Mouse (Mus musculus) urinary bladder, postnatal 25 days (tissue): ENCODE results near the gene Zfp697.
"Not testable (repeated sequence)": the region's sequence is repeated elsewhere in the genome, so short reads cannot be mapped to it uniquely, and the experiment has no call there.

ENCODE experiments used
- DNase-seq: peaks from one replicate; pipeline ENCODE4 v3.0.0; 2022; ENCODE audit warnings: low spot score

Zfp697 gene

DNA sequence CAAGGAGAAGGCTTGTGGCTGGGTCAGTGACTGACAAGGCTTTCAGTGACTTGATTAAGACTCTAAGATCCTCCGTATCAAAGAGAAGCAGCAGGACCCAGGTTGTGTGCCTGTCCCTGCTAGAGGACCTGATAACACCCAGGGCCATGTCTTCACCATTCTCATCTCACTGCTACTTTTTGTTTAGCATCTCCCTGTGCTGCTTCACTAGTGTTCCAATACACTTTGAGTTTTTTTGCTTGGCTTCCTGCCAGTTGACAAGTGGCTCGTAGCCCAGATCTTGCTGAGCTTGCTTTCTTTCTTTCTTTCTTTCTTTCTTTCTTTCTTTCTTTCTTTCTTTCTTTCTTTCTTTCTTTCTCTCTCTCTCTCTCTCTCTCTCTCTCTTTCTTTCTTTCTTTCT lies 140.5 kb downstream of the Zfp697 start:
- not testable (repeated sequence) for DNase-seq

DNA sequence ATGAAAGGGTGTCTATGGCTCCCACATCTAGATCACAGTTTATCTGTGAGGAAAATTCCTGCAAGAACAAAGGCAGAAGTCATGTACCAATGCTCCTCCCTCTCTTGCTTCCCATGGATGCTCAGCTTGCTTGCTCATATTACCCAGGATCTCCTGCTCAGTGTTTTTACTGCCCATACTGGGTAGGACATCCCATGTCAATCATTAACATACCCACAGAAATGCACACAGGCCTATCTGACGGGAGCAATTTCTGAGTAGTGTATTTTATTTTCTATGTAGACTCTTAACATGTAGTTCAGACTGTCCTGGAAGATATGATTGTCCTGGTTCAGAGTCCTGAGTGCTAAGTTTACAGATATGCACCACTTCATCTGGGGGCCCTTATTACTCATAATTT lies 142.3 kb downstream of the Zfp697 start:
- not testable (repeated sequence) for DNase-seq

DNA sequence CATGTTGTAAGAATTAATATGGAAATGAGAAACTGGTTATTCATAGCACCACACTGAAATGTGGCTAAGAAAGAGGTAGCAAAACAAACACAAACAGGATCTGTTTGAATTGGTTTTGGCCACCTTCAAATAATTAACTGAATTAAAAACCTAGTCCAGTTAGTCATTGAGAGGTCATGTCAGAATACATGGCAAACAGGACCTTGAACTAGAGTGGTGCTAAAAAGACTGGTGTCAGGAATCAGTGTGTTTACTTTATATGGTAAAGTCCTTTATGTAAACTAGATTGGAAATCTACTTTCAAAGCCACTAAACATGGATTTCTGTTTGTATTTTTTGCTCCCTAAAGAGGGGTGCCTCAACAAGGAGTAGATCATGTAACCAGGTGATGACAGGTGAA lies 142.7 kb downstream of the Zfp697 start:
- not testable (repeated sequence) for DNase-seq

DNA sequence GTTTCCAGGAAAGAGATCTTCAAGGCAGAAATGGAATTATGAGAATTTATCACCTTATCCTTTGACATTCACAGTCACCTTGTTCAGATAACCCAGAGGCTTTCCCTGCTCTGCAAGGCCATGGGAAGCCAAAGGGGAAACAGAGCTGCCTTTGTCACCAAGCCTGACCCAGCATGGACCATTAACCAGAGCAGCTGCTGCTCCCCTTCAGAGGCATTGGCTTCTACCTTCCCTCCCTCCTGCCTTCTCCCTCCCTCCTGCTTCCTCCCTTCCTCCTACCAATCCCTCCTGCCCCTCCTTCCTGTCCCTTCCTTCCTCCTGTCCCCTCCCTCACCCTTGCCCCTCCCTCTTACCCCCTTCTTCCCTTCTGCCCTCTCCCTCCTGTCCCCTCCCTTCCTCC lies 165.4 kb downstream of the Zfp697 start:
- DNase-seq: not testable (repeated sequence)

DNA sequence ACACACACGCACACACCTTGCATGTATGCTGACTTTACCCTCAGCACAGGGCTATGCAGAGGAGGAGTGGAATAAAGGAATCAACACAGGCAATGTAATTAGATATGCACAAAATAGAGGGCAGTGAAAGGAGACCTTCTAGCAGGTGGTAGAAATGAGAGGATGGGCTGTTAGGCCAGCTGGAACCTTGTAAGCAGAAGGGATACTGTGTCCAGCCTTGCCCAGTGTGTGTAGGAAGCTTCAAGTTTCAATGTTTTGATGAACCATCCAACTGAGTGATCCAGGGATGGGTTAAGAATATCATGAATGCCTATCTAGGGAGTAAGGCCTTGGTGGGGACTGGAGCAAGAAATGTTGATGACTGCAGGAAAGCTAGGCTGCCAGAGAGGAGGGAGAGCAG lies 166.2 kb downstream of the Zfp697 start:
- not testable (repeated sequence) for DNase-seq

DNA sequence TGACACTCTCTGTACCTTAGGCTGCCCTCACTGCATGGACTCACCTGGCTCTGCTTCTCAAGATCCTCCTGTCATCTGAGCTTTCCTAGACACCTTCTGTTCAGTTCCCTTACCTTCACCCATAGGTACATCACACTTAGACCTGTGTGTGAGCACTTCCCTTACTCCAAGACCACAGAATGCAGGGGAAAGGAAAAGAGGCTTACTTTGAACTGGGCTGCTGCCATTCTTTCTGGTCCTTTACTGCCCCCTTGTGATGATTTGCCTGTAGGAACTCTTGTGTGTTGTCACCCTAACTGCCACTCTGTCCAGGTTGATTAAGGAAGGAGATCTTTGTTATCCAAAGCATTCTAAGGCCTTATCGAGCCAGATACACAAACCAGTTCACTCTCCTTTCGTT lies 168.0 kb downstream of the Zfp697 start:
- DNase-seq: not testable (repeated sequence)

DNA sequence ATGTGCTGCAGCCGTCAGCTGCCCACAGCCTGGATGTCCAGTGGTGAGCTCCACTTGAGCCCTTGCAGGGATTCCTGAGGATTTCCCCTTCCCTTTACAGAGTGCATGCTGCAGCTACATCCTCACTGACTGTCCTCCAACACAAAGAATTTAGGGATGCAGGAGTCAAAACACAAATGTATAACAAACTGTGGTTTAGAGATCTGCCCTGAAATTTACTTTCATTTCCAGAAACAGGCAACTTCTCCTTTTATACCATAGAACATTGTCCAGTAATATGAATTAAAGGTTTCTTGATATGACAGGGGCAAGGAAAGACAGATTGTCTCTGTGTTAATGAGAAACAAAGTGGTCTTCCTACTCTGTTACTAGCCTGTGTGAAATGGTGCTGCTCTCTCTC lies 168.6 kb downstream of the Zfp697 start:
- DNase-seq: not testable (repeated sequence)

DNA sequence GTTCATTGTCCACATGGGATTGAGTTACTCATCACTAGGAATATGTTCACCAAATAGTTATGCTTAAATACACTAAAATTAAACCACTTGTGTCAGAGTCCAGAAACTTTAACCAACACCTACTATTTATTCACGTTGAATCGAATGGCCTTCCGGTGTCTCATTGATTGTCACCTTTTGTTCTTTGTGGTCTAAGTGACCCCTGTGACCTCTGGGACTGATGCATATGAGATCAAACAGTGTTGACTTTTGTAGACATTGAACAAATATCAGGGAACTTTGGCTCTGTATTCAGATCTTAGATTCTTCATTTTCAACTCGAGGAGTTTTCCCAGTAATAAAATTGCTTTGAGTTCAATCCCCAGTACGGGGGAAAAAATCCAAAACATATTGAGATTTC lies 178.4 kb downstream of the Zfp697 start:
- not testable (repeated sequence) for DNase-seq

DNA sequence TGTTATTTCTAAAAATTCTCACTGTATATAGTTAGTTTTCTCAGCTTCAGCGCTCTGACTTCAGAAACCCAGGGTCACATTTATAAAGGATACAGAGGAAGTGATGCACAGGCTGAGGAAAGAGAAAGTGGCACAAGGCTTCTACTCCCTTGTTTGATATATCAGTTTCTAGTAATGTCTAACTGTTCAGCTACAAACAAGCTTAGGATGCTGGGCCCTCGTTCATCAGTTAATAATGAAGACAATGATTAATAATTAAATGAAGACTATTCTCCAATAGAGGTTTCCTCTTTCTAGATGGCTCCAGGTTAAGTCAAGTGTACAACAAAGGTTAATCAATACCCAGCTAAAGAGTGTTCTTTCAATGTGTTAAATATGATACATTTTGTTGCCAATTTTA lies 181.6 kb downstream of the Zfp697 start:
- not testable (repeated sequence) for DNase-seq

DNA sequence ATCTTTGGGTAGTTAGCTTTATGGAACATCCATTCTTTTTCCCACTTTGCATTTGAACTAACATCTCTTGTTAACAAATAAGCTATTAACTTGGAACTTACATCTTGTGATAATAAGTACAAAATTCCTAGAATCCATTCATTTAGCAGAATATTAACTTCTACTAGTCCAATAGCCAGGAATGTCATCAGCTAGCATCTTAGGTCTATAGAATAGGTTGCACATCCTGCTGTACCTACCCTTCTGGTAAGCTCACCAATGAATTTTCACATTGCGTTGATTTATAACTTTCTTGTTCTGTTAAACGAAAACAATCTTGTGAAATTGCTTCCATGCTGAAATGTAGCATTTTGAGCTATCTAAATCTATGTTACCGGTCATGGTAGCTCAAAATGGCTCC lies 182.6 kb downstream of the Zfp697 start:
- DNase-seq: not testable (repeated sequence)

DNA sequence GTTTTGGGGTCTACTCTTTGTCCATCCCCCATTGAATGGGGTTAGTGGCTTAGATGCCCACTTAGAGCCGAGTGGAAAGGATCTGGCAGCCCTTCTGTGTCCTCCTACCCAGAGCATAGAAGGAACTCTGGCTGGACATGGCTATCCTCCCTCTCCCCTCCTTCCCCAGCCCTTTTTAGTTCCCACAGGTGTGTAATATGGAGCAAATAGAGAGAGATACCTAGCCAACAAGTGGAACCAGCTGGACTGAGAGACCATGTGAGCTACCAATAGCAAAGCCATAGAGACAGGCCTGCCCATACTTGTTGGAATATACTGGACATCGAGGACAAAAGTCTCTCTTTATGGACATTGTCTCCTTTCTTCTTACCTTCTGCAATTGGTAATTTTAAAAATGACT lies 185.5 kb downstream of the Zfp697 start:
- not testable (repeated sequence) for DNase-seq

DNA sequence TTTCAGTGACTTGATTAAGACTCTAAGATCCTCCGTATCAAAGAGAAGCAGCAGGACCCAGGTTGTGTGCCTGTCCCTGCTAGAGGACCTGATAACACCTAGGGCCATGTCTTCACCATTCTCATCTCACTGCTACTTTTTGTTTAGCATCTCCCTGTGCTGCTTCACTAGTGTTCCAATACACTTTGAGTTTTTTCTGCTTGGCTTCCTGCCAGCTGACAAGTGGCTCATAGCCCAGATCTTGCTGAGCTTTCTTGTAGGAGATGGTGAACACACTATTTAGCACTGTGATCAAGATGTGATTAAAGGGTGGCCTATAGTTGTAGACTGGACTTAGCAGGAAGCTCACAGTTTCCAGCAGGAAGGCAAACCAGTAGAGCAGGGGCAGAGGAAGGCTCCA lies 198.8 kb downstream of the Zfp697 start:
- not testable (repeated sequence) for DNase-seq

DNA sequence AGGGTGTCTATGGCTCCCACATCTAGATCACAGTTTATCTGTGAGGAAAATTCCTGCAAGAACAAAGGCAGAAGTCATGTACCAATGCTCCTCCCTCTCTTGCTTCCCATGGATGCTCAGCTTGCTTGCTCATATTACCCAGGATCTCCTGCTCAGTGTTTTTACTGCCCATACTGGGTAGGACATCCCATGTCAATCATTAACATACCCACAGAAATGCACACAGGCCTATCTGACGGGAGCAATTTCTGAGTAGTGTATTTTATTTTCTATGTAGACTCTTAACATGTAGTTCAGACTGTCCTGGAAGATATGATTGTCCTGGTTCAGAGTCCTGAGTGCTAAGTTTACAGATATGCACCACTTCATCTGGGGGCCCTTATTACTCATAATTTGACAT lies 199.9 kb downstream of the Zfp697 start:
- DNase-seq: not testable (repeated sequence)

DNA sequence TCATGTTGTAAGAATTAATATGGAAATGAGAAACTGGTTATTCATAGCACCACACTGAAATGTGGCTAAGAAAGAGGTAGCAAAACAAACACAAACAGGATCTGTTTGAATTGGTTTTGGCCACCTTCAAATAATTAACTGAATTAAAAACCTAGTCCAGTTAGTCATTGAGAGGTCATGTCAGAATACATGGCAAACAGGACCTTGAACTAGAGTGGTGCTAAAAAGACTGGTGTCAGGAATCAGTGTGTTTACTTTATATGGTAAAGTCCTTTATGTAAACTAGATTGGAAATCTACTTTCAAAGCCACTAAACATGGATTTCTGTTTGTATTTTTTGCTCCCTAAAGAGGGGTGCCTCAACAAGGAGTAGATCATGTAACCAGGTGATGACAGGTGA lies 200.4 kb downstream of the Zfp697 start:
- not testable (repeated sequence) for DNase-seq

DNA sequence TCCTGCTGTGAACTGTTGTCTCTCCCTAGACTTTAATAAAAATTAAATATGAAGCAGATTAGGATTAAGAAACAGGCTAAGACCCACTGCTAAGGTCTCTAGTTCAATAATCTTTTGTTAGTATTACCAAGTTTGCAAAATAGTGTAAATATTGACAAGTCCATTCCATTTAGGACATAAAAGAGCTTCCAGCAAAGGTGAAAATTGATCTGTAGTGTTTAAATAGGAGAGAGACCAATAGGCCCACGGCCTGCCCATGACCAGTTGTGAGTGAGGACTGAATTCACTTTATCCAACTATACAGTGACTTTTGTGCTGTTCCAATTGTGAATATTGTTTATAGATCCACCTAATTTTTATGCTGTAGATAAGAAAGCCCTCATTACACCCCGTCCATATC lies 205.5 kb downstream of the Zfp697 start:
- no peak for DNase-seq

DNA sequence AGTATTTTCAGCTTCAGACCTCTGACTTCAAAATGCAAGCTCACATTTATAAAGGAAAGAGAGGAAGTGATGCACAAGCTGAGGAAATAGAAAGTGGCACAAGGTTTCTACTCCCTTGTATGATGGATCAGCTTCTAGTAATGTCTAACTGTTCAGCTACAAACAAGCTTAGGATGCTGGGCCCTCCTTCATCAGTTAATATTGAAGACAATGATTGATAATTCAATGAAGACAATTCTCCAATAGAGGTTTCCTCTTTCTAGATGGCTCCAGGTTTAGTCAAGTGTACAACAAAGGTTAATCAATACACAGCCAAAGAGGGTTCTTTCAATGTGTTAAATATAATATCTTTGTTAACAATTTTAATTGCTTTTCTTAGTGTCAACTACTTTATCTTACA lies 206.4 kb downstream of the Zfp697 start, which contains the start of gene Gm10681:
Gm10681 (minus strand) TSS at position 101 of the 400 bp plus-strand sequence.
- DNase-seq: no peak

DNA sequence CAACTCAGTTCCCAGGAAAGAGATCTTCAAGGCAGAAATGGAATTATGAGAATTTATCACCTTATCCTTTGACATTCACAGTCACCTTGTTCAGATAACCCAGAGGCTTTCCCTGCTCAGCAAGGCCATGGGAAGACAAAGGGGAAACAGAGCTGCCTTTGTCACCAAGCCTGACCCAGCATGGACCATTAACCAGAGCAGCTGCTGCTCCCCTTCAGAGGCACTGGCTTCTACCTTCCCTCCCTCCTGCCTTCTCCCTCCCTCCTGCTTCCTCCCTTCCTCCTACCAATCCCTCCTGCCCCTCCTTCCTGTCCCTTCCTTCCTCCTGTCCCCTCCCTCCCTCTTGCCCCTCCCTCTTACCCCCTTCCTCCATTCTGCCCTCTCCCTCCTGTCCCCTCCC lies 231.3 kb downstream of the Zfp697 start:
- DNase-seq: not testable (repeated sequence)

DNA sequence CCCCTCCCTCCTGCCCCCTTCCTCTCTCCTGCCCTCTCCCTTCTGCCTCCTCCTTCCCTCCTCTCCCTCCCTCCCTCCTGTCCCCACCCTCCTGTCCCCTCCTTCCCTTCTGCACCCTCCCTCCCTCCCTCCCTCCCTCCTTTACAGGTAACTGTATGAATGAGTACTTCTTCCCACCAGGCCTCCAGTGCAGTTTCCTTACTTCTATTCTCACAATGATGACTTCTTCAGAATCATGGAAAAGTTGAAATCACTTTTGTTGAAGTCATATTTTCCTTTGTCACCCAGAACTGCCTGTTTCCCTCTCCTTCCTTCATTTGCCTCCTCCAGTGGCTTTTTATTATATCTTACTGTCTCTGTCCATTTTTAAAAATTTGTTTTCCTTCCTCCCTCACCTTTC lies 231.7 kb downstream of the Zfp697 start:
- no peak for DNase-seq

DNA sequence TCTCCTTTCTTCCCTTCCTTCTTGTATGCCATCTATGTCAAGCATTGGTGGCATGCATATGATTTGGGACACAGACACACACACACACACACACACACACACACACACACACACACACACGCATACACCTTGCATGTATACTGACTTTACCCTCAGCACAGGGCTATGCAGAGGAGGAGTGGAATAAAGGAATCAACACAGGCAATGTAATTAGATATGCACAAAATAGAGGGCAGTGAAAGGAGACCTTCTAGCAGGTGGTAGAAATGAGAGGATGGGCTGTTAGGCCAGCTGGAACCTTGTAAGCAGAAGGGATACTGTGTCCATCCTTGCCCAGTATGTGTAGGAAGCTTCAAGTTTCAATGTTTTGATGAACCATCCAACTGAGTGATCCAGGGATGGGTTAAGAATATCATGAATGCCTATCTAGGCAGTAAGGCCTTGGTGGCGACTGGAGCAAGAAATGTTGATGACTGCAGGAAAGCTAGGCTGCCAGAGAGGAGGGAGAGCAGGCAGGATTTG lies 232.2 kb downstream of the Zfp697 start:
- DNase-seq: not testable (repeated sequence)

DNA sequence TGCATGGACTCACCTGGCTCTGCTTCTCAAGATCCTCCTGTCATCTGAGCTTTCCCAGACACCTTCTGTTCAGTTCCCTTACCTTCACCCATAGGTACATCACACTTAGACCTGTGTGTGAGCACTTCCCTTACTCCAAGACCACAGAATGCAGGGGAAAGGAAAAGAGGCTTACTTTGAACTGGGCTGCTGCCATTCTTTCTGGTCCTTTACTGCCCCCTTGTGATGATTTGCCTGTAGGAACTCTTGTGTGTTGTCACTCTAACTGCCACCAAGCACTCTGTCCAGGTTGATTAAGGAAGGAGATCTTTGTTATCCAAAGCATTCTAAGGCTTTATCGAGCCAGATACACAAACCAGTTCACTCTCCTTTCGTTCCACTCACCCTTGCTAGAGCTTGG lies 234.0 kb downstream of the Zfp697 start:
- DNase-seq: not testable (repeated sequence)

DNA sequence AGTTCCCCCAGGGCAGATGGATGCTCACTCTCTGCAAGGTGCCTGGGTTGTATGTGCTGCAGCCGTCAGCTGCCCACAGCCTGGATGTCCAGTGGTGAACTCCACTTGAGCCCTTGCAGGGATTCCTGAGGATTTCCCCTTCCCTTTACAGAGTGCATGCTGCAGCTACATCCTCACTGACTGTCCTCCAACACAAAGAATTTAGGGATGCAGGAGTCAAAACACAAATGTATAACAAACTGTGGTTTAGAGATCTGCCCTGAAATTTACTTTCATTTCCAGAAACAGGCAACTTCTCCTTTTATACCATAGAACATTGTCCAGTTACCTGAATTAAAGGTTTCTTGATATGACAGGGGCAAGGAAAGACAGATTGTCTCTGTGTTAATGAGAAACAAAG lies 234.5 kb downstream of the Zfp697 start:
- DNase-seq: not testable (repeated sequence)

DNA sequence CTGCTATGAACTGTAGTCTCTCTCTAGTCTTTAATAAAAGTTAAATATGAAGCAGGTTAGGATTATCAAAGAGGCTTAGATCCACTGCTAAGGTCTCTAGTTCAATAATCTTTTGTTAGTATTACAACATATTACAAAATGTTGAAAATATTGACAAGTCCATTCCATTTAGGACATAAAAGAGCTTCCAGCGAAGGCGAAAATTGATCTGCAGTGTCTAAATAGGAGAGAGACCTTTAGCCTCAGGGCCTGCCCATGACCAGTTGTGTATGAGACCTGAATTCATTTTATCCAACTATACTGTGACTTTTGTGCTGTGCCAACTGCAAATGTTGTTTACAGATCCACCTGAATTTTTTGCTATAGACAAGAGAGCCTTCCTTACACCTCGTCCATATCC lies 247.4 kb downstream of the Zfp697 start:
- no peak for DNase-seq

DNA sequence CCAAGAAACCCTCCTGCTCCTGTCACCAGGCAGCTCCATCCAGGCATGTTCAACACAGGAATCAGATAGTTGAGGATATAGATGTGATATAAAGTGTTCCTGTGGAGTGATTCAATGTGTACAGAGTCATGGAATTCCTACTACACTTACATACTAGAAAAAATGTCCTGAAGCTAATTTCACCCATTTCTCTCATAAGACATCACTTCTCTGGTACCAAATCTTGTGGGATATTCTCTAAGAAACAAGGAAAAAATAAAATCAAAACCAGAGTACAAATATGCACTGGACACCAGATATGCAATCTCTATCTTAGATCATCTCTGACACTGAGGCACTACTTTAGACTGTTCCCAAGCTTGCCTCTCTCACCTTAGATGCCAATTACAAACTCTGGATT lies 247.9 kb downstream of the Zfp697 start, which contains the start of gene Hsd3b5:
Hsd3b5 (minus strand) TSS at position 101 of the 400 bp plus-strand sequence.
- DNase-seq: no peak

DNA sequence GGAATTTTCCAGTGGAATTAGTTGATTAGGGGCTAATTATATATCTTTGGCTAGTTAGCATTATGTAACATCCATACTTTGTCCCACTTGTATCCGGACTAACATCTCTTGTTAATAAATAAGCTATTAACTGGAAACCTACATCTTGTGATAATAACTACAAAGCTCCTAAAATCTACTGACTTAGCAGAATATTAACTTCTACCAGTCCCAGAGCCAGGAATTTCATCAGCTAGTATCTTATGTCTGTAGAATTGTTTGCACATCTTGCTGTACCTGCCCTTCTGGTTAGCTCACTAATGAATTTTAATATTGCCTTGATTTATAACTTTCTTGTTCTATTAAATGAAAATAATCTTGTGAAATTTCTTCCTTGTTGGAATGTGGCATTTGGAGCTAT lies 252.9 kb downstream of the Zfp697 start:
- no peak for DNase-seq
